Mouse (Mus musculus): Measurements from ENCODE around the gene Cwf19l1. TPM values are rescaled to one million over a fixed set of nuclear protein-coding genes. Genes with fewer than 3 reads are reported as not detected.

Gene Cwf19l1
- polyA plus RNA-seq (2012; rRNA removed) = 22.5 and 24.6 TPM in 2 replicates

GRCm38 (mm10) chr19:44135072-44135959, at the start of gene Cwf19l1:
TSS of gene Cwf19l1 (minus strand) at chr19:44135876.
- DNase-seq (ENCODE audit: extremely low spot score in 1 of 2, low spot score in 1 of 2) = peak; percentile 73 to 92

- no peak for DNase-seq (ENCODE audit: extremely low spot score in 1 of 2, low spot score in 1 of 2)
Observed at GRCm38 (mm10) chr19:44183968-44184367, 48.3 kb upstream of the Cwf19l1 start.

- no peak for DNase-seq (ENCODE audit: extremely low spot score in 1 of 2, low spot score in 1 of 2)
Observed at GRCm38 (mm10) chr19:44180502-44180901, 44.8 kb upstream of the Cwf19l1 start.

- DNase-seq (ENCODE audit: extremely low spot score in 1 of 2, low spot score in 1 of 2) = no peak
Observed at GRCm38 (mm10) chr19:44176741-44177140, 41.1 kb upstream of the Cwf19l1 start.

GRCm38 (mm10) chr19:44174835-44175234, 39.2 kb upstream of the Cwf19l1 start:
- no peak for DNase-seq (ENCODE audit: extremely low spot score in 1 of 2, low spot score in 1 of 2)

GRCm38 (mm10) chr19:44161515-44161914, 25.8 kb upstream of the Cwf19l1 start:
- peak in 1 of 2 experiments; percentile 48 for DNase-seq (ENCODE audit: extremely low spot score in 1 of 2, low spot score in 1 of 2)

GRCm38 (mm10) chr19:44159386-44159785, 23.7 kb upstream of the Cwf19l1 start:
- DNase-seq (ENCODE audit: extremely low spot score in 1 of 2, low spot score in 1 of 2) = no peak

- no peak for DNase-seq (ENCODE audit: extremely low spot score in 1 of 2, low spot score in 1 of 2)
Observed at GRCm38 (mm10) chr19:44157005-44157404, 21.3 kb upstream of the Cwf19l1 start.

GRCm38 (mm10) chr19:44153781-44154180, 18.1 kb upstream of the Cwf19l1 start:
- no peak for DNase-seq (ENCODE audit: extremely low spot score in 1 of 2, low spot score in 1 of 2)

- no peak for DNase-seq (ENCODE audit: extremely low spot score in 1 of 2, low spot score in 1 of 2)
Observed at GRCm38 (mm10) chr19:44148991-44149390, 13.3 kb upstream of the Cwf19l1 start.

GRCm38 (mm10) chr19:44148345-44148744, 12.7 kb upstream of the Cwf19l1 start:
- no peak for DNase-seq (ENCODE audit: extremely low spot score in 1 of 2, low spot score in 1 of 2)

GRCm38 (mm10) chr19:44146951-44147350, 11.3 kb upstream of the Cwf19l1 start:
- no peak for DNase-seq (ENCODE audit: extremely low spot score in 1 of 2, low spot score in 1 of 2)

GRCm38 (mm10) chr19:44146568-44146879, 10.8 kb upstream of the Cwf19l1 start:
- DNase-seq (ENCODE audit: extremely low spot score in 1 of 2, low spot score in 1 of 2) = no peak

- DNase-seq (ENCODE audit: extremely low spot score in 1 of 2, low spot score in 1 of 2) = peak; percentile 76 to 93
Observed at GRCm38 (mm10) chr19:44145702-44146567, 10.3 kb upstream of the Cwf19l1 start, which contains the start of gene Bloc1s2. TSS of gene Bloc1s2 (minus strand) at chr19:44146446.

GRCm38 (mm10) chr19:44144366-44144765, 8.7 kb upstream of the Cwf19l1 start:
- no peak for DNase-seq (ENCODE audit: extremely low spot score in 1 of 2, low spot score in 1 of 2)

GRCm38 (mm10) chr19:44135960-44136485, 347 bp upstream of the Cwf19l1 start:
- DNase-seq (ENCODE audit: extremely low spot score in 1 of 2, low spot score in 1 of 2) = no peak

- no peak for DNase-seq (ENCODE audit: extremely low spot score in 1 of 2, low spot score in 1 of 2)
Observed at GRCm38 (mm10) chr19:44132917-44133316, 2.8 kb downstream of the Cwf19l1 start.

- DNase-seq (ENCODE audit: extremely low spot score in 1 of 2, low spot score in 1 of 2) = no peak
Observed at GRCm38 (mm10) chr19:44128560-44128959, 7.1 kb downstream of the Cwf19l1 start.

GRCm38 (mm10) chr19:44127729-44128497, 7.8 kb downstream of the Cwf19l1 start:
- no peak for DNase-seq (ENCODE audit: extremely low spot score in 1 of 2, low spot score in 1 of 2)

- no peak for DNase-seq (ENCODE audit: extremely low spot score in 1 of 2, low spot score in 1 of 2)
Observed at GRCm38 (mm10) chr19:44121137-44121536, 14.5 kb downstream of the Cwf19l1 start.
